Mouse (Mus musculus) left cerebral cortex, adult 2 months (tissue): ENCODE measurements around the gene Tmem132c. TPM values are rescaled to one million over a fixed set of nuclear protein-coding genes. Genes with fewer than 3 reads are reported as not detected.

Experiments
- DNase-seq, 2 experiments: peaks; one replicate each; pipeline ENCODE4 v3.0.0; 2021 to 2022; ENCODE audit warnings: low spot score in 2 of 2, mixed read lengths in 1 of 2; ENCODE audit errors: extremely low spot score in 1 of 2
- H3K27ac ChIP-seq: fragments of 200-600 bp; 2 replicates; pipeline ENCODE4 v1.8.1; 2022
- H3K4me3 ChIP-seq: fragments of 200-600 bp; 2 replicates; pipeline ENCODE4 v1.8.1; 2022
- CTCF ChIP-seq: fragments of 200-600 bp; IDR thresholded peaks from 2 replicates; pipeline ENCODE4 v1.8.1; 2022; ENCODE audit warnings: antibody characterized with exemption, mild to moderate bottlenecking, moderate library complexity
- intact Hi-C: fragments of 180-260 bp; cut with DNase I; formaldehyde crosslinking; loops from one replicate; pipeline ENCODE4 v1.15.1; 2025
- total RNA-seq, 2 experiments: library from RNA; stranded (reverse); gene quantifications; 2 replicates each; pipeline ENCODE4 v1.2.3; 2021

Tmem132c gene
- total RNA-seq, 2 experiments from 2014 or later: 6.2 to 9.5 TPM

GRCm38 (mm10) chr5:127241925-127242762, 536 bp downstream of the Tmem132c start:
- peak; percentile 11 for DNase-seq
- H3K27ac ChIP-seq: no peak overlapping the region
- peak overlapping the region; percentile 40 for H3K4me3 ChIP-seq
- TF ChIP-seq CTCF: no peak
- intact Hi-C loops: loop anchor here (5.0 to 10.0 kb wide), 3 partner anchors 125 to 1263 kb away; no protein-coding TSS in a partner anchor

DNA sequence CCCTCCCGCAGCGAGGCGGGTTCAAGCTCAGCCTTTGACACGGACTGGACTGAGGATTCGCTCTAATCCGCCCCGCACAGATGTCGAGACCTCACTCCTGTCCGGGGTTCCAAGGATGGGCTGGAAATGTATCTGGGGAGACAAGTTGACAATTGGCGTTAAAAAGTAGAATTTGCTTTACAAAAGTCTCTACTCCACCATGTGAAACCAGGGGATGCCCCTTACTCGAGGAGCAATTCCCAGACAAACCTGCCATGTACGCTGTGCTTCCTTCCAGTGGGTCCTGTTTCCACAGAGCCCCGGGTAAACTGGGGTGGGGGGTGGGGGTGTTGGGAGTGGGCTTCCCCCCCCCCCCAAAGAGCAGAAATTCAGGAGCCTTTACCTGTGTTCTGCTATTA, 1.2 kb downstream of the Tmem132c start:
- Histone ChIP-seq H3K27ac (no peak overlapping the region), H3K4me3 (peak overlapping the region; percentile 40)
- TF ChIP-seq CTCF: no peak
- no peak for DNase-seq
- intact Hi-C loops: loop anchor here (5.0 to 10.0 kb wide), 3 partner anchors 125 to 1262 kb away; no protein-coding TSS in a partner anchor

- TF ChIP-seq CTCF: no peak
- peak in 1 of 2 experiments; percentile 12 for DNase-seq
- intact Hi-C loops: loop anchor here (5.0 to 10.0 kb wide), 3 partner anchors 124 to 1262 kb away; no protein-coding TSS in a partner anchor
- H3K4me3 ChIP-seq: peak overlapping the region; percentile 40
- no peak overlapping the region for H3K27ac ChIP-seq
Measured at GRCm38 (mm10) chr5:127243209-127243608, 1.6 kb downstream of the Tmem132c start.

GRCm38 (mm10) chr5:127243611-127244010, 2.0 kb downstream of the Tmem132c start:
- intact Hi-C loops: loop anchor here (5.0 to 10.0 kb wide), 3 partner anchors 124 to 1261 kb away; no protein-coding TSS in a partner anchor
- Histone ChIP-seq H3K4me3 (peak overlapping the region; percentile 40), H3K27ac (no peak overlapping the region)
- TF ChIP-seq CTCF: no peak
- peak in 1 of 2 experiments; percentile 14 for DNase-seq

- no peak for DNase-seq
- Histone ChIP-seq H3K4me3 (no peak overlapping the region), H3K27ac (no peak overlapping the region)
- peak; percentile 21 for TF ChIP-seq CTCF
- intact Hi-C loops: no loop called here
Measured at GRCm38 (mm10) chr5:127253263-127253662, 11.7 kb downstream of the Tmem132c start.

- DNase-seq: no peak
- Histone ChIP-seq H3K4me3 (no peak overlapping the region), H3K27ac (no peak overlapping the region)
- TF ChIP-seq CTCF: no peak; the same call in 1 of the 2 replicates
- intact Hi-C loops: no loop called here
Measured at GRCm38 (mm10) chr5:127256947-127257610, 15.5 kb downstream of the Tmem132c start.

DNA sequence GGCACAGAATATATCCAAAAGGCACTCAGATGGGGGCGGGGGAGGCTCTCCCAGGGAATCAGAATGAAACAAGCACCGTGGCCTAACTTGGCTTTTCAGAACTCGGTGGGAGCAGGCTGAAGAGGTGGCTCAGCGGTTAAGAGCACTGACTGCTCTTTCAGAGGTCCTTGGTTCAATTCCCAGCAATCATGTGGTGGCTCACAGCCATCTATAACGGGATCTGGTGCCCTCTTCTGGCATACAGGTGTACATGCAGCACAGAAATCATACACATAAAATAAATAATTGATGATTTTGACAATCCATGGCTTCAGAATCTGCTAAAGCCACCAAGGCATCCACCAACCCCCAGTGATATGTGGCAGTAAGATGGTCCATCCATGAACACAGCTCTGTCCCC, 20.5 kb downstream of the Tmem132c start:
- Histone ChIP-seq H3K27ac (no peak overlapping the region), H3K4me3 (no peak overlapping the region)
- DNase-seq: no peak
- TF ChIP-seq CTCF: no peak; the same call in 1 of the 2 replicates
- intact Hi-C loops: no loop called here

DNA sequence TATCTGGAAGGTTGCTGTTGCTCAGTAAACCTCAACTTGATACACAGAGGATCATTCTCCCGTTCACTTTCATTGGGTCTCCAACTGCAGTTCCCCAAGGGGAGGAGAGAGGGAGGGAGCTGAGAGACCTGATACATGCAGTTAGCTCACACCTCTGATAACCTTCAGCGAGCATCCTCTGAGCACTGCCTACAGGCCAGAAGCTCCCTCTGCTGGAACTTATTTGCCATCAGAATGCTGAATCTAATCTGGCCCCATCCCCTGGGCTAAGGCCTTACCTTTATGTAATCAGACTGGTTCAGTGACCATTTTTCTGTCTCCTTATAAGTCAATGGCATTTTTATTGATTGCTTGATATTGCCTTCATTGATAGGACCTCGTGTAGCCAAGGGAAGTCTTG, 29.5 kb downstream of the Tmem132c start:
- Histone ChIP-seq H3K27ac (no peak overlapping the region), H3K4me3 (no peak overlapping the region)
- intact Hi-C loops: no loop called here
- TF ChIP-seq CTCF: peak; percentile 38
- no peak for DNase-seq

DNA sequence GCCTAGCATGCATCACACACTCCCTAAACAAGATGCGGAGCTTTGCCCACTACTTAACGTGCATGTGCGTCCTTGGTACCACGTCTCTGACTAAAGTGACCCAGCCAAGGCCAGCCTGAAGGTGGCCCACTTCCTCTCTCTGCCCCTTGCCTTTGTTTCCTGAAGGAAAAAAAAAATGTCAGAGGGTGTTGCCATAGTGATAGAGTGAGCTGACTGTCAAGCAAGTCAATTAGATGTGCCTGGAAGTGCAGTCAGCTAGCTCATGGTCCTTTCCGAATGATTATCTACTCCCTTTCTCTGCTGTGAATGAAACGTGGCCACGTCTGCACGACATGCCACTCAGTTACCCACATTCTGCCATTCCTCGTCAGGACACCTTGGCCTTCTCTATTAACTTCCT, 37.9 kb downstream of the Tmem132c start:
- no peak for TF ChIP-seq CTCF
- DNase-seq: no peak
- Histone ChIP-seq H3K4me3 (no peak overlapping the region), H3K27ac (no peak overlapping the region)
- intact Hi-C loops: no loop called here

GRCm38 (mm10) chr5:127281186-127281585, 39.6 kb downstream of the Tmem132c start:
- no peak for DNase-seq
- intact Hi-C loops: no loop called here
- no peak for TF ChIP-seq CTCF
- no peak overlapping the region for H3K27ac ChIP-seq
- H3K4me3 ChIP-seq: no peak overlapping the region

GRCm38 (mm10) chr5:127282539-127283123, 41.0 kb downstream of the Tmem132c start:
- DNase-seq: no peak
- TF ChIP-seq CTCF: no peak
- Histone ChIP-seq H3K27ac (no peak overlapping the region), H3K4me3 (no peak overlapping the region)
- intact Hi-C loops: no loop called here

- Histone ChIP-seq H3K4me3 (no peak overlapping the region), H3K27ac (no peak overlapping the region)
- intact Hi-C loops: no loop called here
- DNase-seq: no peak
- TF ChIP-seq CTCF: no peak
Measured at GRCm38 (mm10) chr5:127286886-127287285, 45.3 kb downstream of the Tmem132c start.
